Mouse (Mus musculus) heart, embryonic 11.5 days (tissue): Measurements from ENCODE around the gene Myl4. TPM values are rescaled to one million over a fixed set of nuclear protein-coding genes. Genes with fewer than 3 reads are reported as not detected.

ENCODE experiments used
- ATAC-seq: fragments of 200-750 bp; cut with Nextera tagmentation; replicated peaks from 2 replicates; pipeline ENCODE4 v1.8.0; 2017; ENCODE audit warnings: moderate library complexity; ENCODE audit not compliant: insufficient number of reproducible peaks, low FRiP score, low TSS enrichment
- H3K27ac ChIP-seq: fragments of 300-500 bp; sonication (generic); 2 replicates; pipeline ENCODE4 v1.5.1; 2014; ENCODE audit warnings: mild to moderate bottlenecking, low read depth, low read length
- H3K27me3 ChIP-seq: fragments of 300-500 bp; sonication (generic); 2 replicates; pipeline ENCODE4 v1.6.1; 2014; ENCODE audit warnings: mild to moderate bottlenecking, low read length, mixed read lengths; ENCODE audit not compliant: control insufficient read depth, insufficient read depth
- H3K36me3 ChIP-seq: fragments of 300-500 bp; sonication (generic); 2 replicates; pipeline ENCODE4 v1.6.1; 2014; ENCODE audit warnings: mild to moderate bottlenecking, low read length, moderate library complexity, mixed read lengths; ENCODE audit not compliant: control insufficient read depth, insufficient read depth
- H3K4me1 ChIP-seq: fragments of 300-500 bp; sonication (generic); 2 replicates; pipeline ENCODE4 v1.6.1; 2014; ENCODE audit warnings: low read length; ENCODE audit not compliant: control insufficient read depth, insufficient read depth
- H3K4me2 ChIP-seq: fragments of 300-500 bp; sonication (generic); 2 replicates; pipeline ENCODE4 v1.6.1; 2014; ENCODE audit warnings: mild to moderate bottlenecking, moderate library complexity
- H3K4me3 ChIP-seq: fragments of 300-500 bp; sonication (generic); 2 replicates; pipeline ENCODE4 v1.5.1; 2014; ENCODE audit warnings: low read depth, low read length
- H3K9ac ChIP-seq: fragments of 300-500 bp; sonication (generic); 2 replicates; pipeline ENCODE4 v1.6.1; 2014; ENCODE audit warnings: mild to moderate bottlenecking, low read depth, low read length, moderate library complexity
- H3K9me3 ChIP-seq: fragments of 300-500 bp; sonication (generic); replicated peaks from 2 replicates; pipeline ENCODE4 v1.6.1; 2016; ENCODE audit warnings: low read length; ENCODE audit not compliant: control insufficient read depth
- WGBS: fragments of 180-500 bp; shearing (Covaris S2); extraction: QIAGEN DNeasy Blood & Tissue Kit; methylation state at CpG from one replicate; pipeline ENCODE4 v1.1.7; 2014; ENCODE audit not compliant: insufficient replicate concordance; 5-methylcytosine and 5-hydroxymethylcytosine counted together
- polyA plus RNA-seq: library from polyadenylated mRNA; unstranded; fragments of >200 nt; fragmentation: Nextera tagmentation; extraction: Ambion mirVana; gene quantifications from 2 replicates; pipeline ENCODE4 v1.2.1, GENCODE M21; 2014

Myl4 gene
- polyA plus RNA-seq, 1 experiment from 2014 or later: 3,018 TPM

GRCm38 (mm10) chr11:104638906-104639305, 88.4 kb downstream of the Myl4 start:
- H3K4me1 ChIP-seq: no peaks in the 10 kb centered on the region
- H3K4me3 ChIP-seq: no peak overlapping the region
- H3K4me2 ChIP-seq: no peak overlapping the region
- no peak for ATAC-seq
- H3K36me3 ChIP-seq: no peaks in the 10 kb centered on the region
- H3K9me3 ChIP-seq: no peaks in the 10 kb centered on the region
- WGBS: 58% methylated on average over 2 of the region's 2 CpGs
- H3K27me3 ChIP-seq: no peaks in the 10 kb centered on the region
- no peak overlapping the region for H3K9ac ChIP-seq
- H3K27ac ChIP-seq: no peak overlapping the region

- H3K9me3 ChIP-seq: no peaks in the 10 kb centered on the region
- H3K4me3 ChIP-seq: no peak overlapping the region
- no peak overlapping the region for H3K9ac ChIP-seq
- 86% methylated on average over 9 of the region's 9 CpGs for WGBS
- no peak overlapping the region for H3K4me2 ChIP-seq
- no peaks in the 10 kb centered on the region for H3K27me3 ChIP-seq
- ATAC-seq: no peak
- H3K27ac ChIP-seq: no peak overlapping the region
- H3K36me3 ChIP-seq: no peaks in the 10 kb centered on the region
- no peaks in the 10 kb centered on the region for H3K4me1 ChIP-seq
These were observed 89.2 kb downstream of the Myl4 start for GRCm38 (mm10) chr11:104639634-104640033.

GRCm38 (mm10) chr11:104640894-104641293, 90.4 kb downstream of the Myl4 start:
- Histone ChIP-seq H3K4me3 (no peak overlapping the region), H3K9ac (no peak overlapping the region), H3K4me1 (no peaks in the 10 kb centered on the region), H3K9me3 (no peaks in the 10 kb centered on the region), H3K36me3 (no peaks in the 10 kb centered on the region), H3K27ac (no peak overlapping the region), H3K27me3 (no peaks in the 10 kb centered on the region), H3K4me2 (no peak overlapping the region)
- no peak for ATAC-seq
- WGBS: 82% methylated on average over 10 of the region's 10 CpGs

- H3K27ac ChIP-seq: no peak overlapping the region
- H3K27me3 ChIP-seq: no peaks in the 10 kb centered on the region
- 83% methylated on average over 4 of the region's 4 CpGs for WGBS
- no peak overlapping the region for H3K9ac ChIP-seq
- no peaks in the 10 kb centered on the region for H3K9me3 ChIP-seq
- H3K4me2 ChIP-seq: no peak overlapping the region
- ATAC-seq: no peak
- H3K4me3 ChIP-seq: no peak overlapping the region
- no peaks in the 10 kb centered on the region for H3K4me1 ChIP-seq
- no peaks in the 10 kb centered on the region for H3K36me3 ChIP-seq
These were observed 92.8 kb downstream of the Myl4 start for GRCm38 (mm10) chr11:104643236-104643635.

Other genes with a start within 250 kb of the Myl4 start
- 16.6 TPM in 2 replicates for gene Kansl1, start 81.8 kb upstream of the Myl4 start, polyA plus RNA-seq
- 34.4 and 44.6 TPM in 2 replicates for gene Cdc27, start within 50 bp of the Myl4 start, polyA plus RNA-seq
- 3.9 and 4.6 TPM in 2 replicates for gene Itgb3, start 57.3 kb downstream of the Myl4 start, polyA plus RNA-seq
- 0.03 TPM in 1 of 2 replicates, not detected in the other for gene Gm11639, start 135.0 kb downstream of the Myl4 start, polyA plus RNA-seq